Mouse (Mus musculus) bone marrow macrophage, adult 2 months (primary cell): ENCODE results near the gene Mafb.

Source experiments
- CTCF ChIP-seq: IDR thresholded peaks from 2 replicates; pipeline ENCODE4 v1.5.1; 2012; ENCODE audit warnings: low read depth, mild to moderate bottlenecking, low read length, moderate library complexity
- POLR2A ChIP-seq: IDR thresholded peaks from 2 replicates; pipeline ENCODE4 v1.6.1; 2012; ENCODE audit warnings: mild to moderate bottlenecking, low read depth, low read length, borderline replicate concordance

DNA sequence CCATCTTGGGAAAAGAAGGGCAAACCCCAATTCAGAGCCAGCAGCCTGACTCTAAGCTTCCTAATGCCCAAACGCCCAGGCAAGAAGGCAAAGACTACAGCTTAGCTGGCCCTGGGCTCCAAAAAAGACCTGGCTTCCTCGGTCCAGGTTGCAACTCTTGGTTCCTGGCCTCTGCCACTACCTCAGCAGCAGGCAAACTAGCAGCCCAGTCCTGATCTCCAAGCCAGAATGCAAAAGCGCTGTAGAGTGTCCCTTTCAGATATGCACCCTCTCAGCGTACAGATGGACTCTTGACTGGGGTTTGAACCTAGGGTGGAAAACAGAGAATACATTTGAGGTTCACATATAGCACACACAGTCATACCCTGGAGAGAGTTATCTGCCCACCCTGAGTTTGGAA lies 3.7 kb downstream of the Mafb start:
- TF ChIP-seq POLR2A = no peak
- TF ChIP-seq CTCF = no peak
